ENCODE assay signal across 8 mouse cellular contexts in genomic region chr19:10390099-10390680, GRCm38 (mm10). TPM values are rescaled to one million over a fixed set of nuclear protein-coding genes. Genes with fewer than 3 reads are reported as not detected.
DNase-seq lines count a peak whose midpoint lies in the region; ATAC-seq and TF ChIP-seq lines count a peak whose summit lies in the region.

No protein-coding gene starts in this region.

- 17% methylated on average over 12 of the region's 12 CpGs for WGBS in stomach, embryonic 14.5 days
- 25% methylated on average over 11 of the region's 12 CpGs for WGBS in stomach, postnatal 0 days
- 19% methylated on average over 12 of the region's 12 CpGs for WGBS in limb, embryonic 10.5 days
- WGBS in stomach, embryonic 15.5 days = 19% methylated on average over 12 of the region's 12 CpGs

- no peaks in the 10 kb centered on the region for H3K9me3 ChIP-seq in stomach, embryonic 14.5 days (ENCODE audit: control insufficient read depth, low read depth, low read length)
- H3K9me3 ChIP-seq in stomach, postnatal 0 days (ENCODE audit: control insufficient read depth, low read length) = no peaks in the 10 kb centered on the region
- H3K9me3 ChIP-seq in limb, embryonic 10.5 days (replicated peaks) = no peaks in the 10 kb centered on the region
- H3K9me3 ChIP-seq in stomach, embryonic 15.5 days = no peaks in the 10 kb centered on the region

- no peak for ATAC-seq in stomach, embryonic 14.5 days (ENCODE audit: insufficient number of reproducible peaks, insufficient read depth, low FRiP score, low read depth)
- ATAC-seq in stomach, postnatal 0 days (ENCODE audit: low FRiP score, low TSS enrichment) = no peak
- ATAC-seq in stomach, embryonic 15.5 days (ENCODE audit: insufficient read depth, low FRiP score, low read depth) = no peak

- intact Hi-C loops in gastrocnemius, adult 2 months (cut with DNase I) = loop anchor here (5.0 kb wide), 2 partner anchors 47 to 48 kb away; no protein-coding TSS in a partner anchor

- H3K4me2 ChIP-seq in stomach, embryonic 14.5 days (replicated peaks; ENCODE audit: low read depth, low read length) = peak overlapping the region; percentile 89
- H3K4me2 ChIP-seq in stomach, postnatal 0 days (replicated peaks; ENCODE audit: low read depth) = no peak overlapping the region
- peak overlapping the region; percentile 94 for H3K4me2 ChIP-seq in stomach, embryonic 15.5 days

- H3K4me1 ChIP-seq in stomach, embryonic 14.5 days (ENCODE audit: control insufficient read depth, insufficient read depth, low read length) = peaks cover 8% of the 10 kb centered on the region; the same call in 1 of the 2 replicates
- no peaks in the 10 kb centered on the region for H3K4me1 ChIP-seq in stomach, postnatal 0 days (replicated peaks; ENCODE audit: control insufficient read depth, insufficient read depth)
- peaks cover 30% of the 10 kb centered on the region for H3K4me1 ChIP-seq in limb, embryonic 10.5 days
- peaks cover 12% of the 10 kb centered on the region for H3K4me1 ChIP-seq in stomach, embryonic 15.5 days

- no peak for TF ChIP-seq CTCF in gastrocnemius, adult 2 months (IDR thresholded peaks at IDR 0.05)
- TF ChIP-seq CTCF in stomach, postnatal 0 days (IDR thresholded peaks at IDR 0.05; ENCODE audit: low read depth) = no peak

- TF ChIP-seq EP300 in stomach, postnatal 0 days (optimal IDR thresholded peaks at IDR 0.05) = no peak

- no peaks in the 10 kb centered on the region for H3K36me3 ChIP-seq in stomach, embryonic 14.5 days (ENCODE audit: control insufficient read depth, insufficient read depth, low read length)
- no peaks in the 10 kb centered on the region for H3K36me3 ChIP-seq in stomach, postnatal 0 days (ENCODE audit: control insufficient read depth, insufficient read depth, low read length)
- no peaks in the 10 kb centered on the region for H3K36me3 ChIP-seq in limb, embryonic 10.5 days
- H3K36me3 ChIP-seq in stomach, embryonic 15.5 days = no peaks in the 10 kb centered on the region

- H3K9ac ChIP-seq in stomach, embryonic 14.5 days (replicated peaks; ENCODE audit: low read depth, low read length) = no peak overlapping the region
- no peak overlapping the region for H3K9ac ChIP-seq in stomach, postnatal 0 days (ENCODE audit: low read length)
- H3K9ac ChIP-seq in stomach, embryonic 15.5 days = no peak overlapping the region

- H3K27me3 ChIP-seq in stomach, embryonic 14.5 days (ENCODE audit: control insufficient read depth, insufficient read depth, low read length) = peaks cover 11% of the 10 kb centered on the region; the same call in 1 of the 2 replicates
- H3K27me3 ChIP-seq in stomach, postnatal 0 days (ENCODE audit: control insufficient read depth, insufficient read depth, low read length) = no peaks in the 10 kb centered on the region; the same call in 1 of the 2 replicates
- peaks cover 76% of the 10 kb centered on the region for H3K27me3 ChIP-seq in limb, embryonic 10.5 days (ENCODE audit: low read depth, poor library complexity, severe bottlenecking)
- H3K27me3 ChIP-seq in stomach, embryonic 15.5 days (replicated peaks) = peaks cover 27% of the 10 kb centered on the region

- no peak overlapping the region for H3K27ac ChIP-seq in gastrocnemius, adult 2 months
- H3K27ac ChIP-seq in stomach, embryonic 14.5 days (ENCODE audit: low read length) = no peak overlapping the region
- no peak overlapping the region for H3K27ac ChIP-seq in stomach, postnatal 0 days (replicated peaks)
- H3K27ac ChIP-seq in limb, embryonic 10.5 days = 0 out of 2 replicates have a peak overlapping the region, but pooled peaks have one; percentile 78
- H3K27ac ChIP-seq in stomach, embryonic 15.5 days = no peak overlapping the region

- peak overlapping the region; percentile 78 for H3K4me3 ChIP-seq in gastrocnemius, adult 2 months
- H3K4me3 ChIP-seq in stomach, embryonic 14.5 days (ENCODE audit: low read depth, low read length) = peak overlapping the region; percentile 50; the same call in 1 of the 2 replicates
- no peak overlapping the region; the same call in 1 of the 2 replicates for H3K4me3 ChIP-seq in stomach, postnatal 0 days (ENCODE audit: low read depth, low read length)
- peak overlapping the region; percentile 66 for H3K4me3 ChIP-seq in limb, embryonic 10.5 days
- H3K4me3 ChIP-seq in stomach, embryonic 15.5 days (replicated peaks) = peak overlapping the region; percentile 58

- no peak for DNase-seq in gastrocnemius, adult 2 months
- no peak for DNase-seq in gastrocnemius, adult 8-10 months (ENCODE audit: low spot score in 2 of 2)
- DNase-seq in stomach, postnatal 0 days (ENCODE audit: low spot score) = no peak
- DNase-seq in limb, embryonic 10.5 days (ENCODE audit: low spot score) = no peak
- no peak for DNase-seq in ovary, postnatal 36 days (ENCODE audit: low spot score)
- DNase-seq in adrenal gland, postnatal 14 days = no peak

RNA-seq across cellular contexts. Expression of gene Syt7, which starts 1.3 kb away (rescaled TPM):
- 1 to 10 TPM; 3.1 to 4.0 TPM for total RNA-seq in gastrocnemius, adult 2 months (2021)
- total RNA-seq in gastrocnemius, adult 8-10 months (2022) = 1 to 10 TPM; 1.7 to 3.9 (median 2.8) TPM
- 1.2 and 1.6 TPM in 2 replicates for polyA plus RNA-seq in stomach, embryonic 14.5 days (2014; fragmentation: Nextera tagmentation; extraction: Ambion mirVana)
- 2.7 and 4.3 TPM in 2 replicates for polyA plus RNA-seq in stomach, postnatal 0 days (2015; fragmentation: Nextera tagmentation; extraction: Ambion mirVana)
- 0.33 and 0.41 TPM in 2 replicates for polyA plus RNA-seq in limb, embryonic 10.5 days (2016; fragmentation: Nextera tagmentation; extraction: Ambion mirVana)
- polyA plus RNA-seq in stomach, embryonic 15.5 days (2015; fragmentation: Nextera tagmentation; extraction: Ambion mirVana) = 2.6 and 3.3 TPM in 2 replicates
- 23.9 and 24.1 TPM in 2 replicates for total RNA-seq in adrenal gland, postnatal 14 days (2021)
